Mouse (Mus musculus): ENCODE data around the gene Kcnk13. TPM values are rescaled to one million over a fixed set of nuclear protein-coding genes. Genes with fewer than 3 reads are reported as not detected.

The Kcnk13 gene
- polyA plus RNA-seq, 1 experiment from 2014 or later = 0.45 TPM

GRCm38 (mm10) chr12:99958068-99959060 lies 5.9 kb upstream of the Kcnk13 start:
- no peak overlapping the region for H3K4me2 ChIP-seq (replicated peaks; ENCODE audit: low read depth)
- H3K27ac ChIP-seq (replicated peaks) = no peak overlapping the region
- ATAC-seq (ENCODE audit: low FRiP score, low TSS enrichment) (no peak), DNase-seq (ENCODE audit: low spot score) (peak; percentile 10)
- H3K36me3 ChIP-seq (ENCODE audit: control insufficient read depth, insufficient read depth, low read length) = no peaks in the 10 kb centered on the region
- 66% methylated on average over 9 of the region's 9 CpGs for WGBS
- no peaks in the 10 kb centered on the region for H3K9me3 ChIP-seq (ENCODE audit: control insufficient read depth, low read length)
- H3K27me3 ChIP-seq (ENCODE audit: control insufficient read depth, insufficient read depth, low read length) = peaks cover 7% of the 10 kb centered on the region
- H3K4me1 ChIP-seq (replicated peaks; ENCODE audit: control insufficient read depth, insufficient read depth) = no peaks in the 10 kb centered on the region
- no peak overlapping the region for H3K9ac ChIP-seq (ENCODE audit: low read length)
- no peak for TF ChIP-seq CTCF (IDR thresholded peaks at IDR 0.05; ENCODE audit: low read depth)
- no peak for TF ChIP-seq EP300 (optimal IDR thresholded peaks at IDR 0.05)
- no peak overlapping the region for H3K4me3 ChIP-seq (ENCODE audit: low read depth, low read length)

- Histone ChIP-seq H3K9me3 (ENCODE audit: control insufficient read depth, low read length) (no peaks in the 10 kb centered on the region), H3K9ac (ENCODE audit: low read length) (no peak overlapping the region), H3K4me3 (ENCODE audit: low read depth, low read length) (no peak overlapping the region), H3K4me1 (replicated peaks; ENCODE audit: control insufficient read depth, insufficient read depth) (no peaks in the 10 kb centered on the region), H3K27ac (replicated peaks) (no peak overlapping the region), H3K36me3 (ENCODE audit: control insufficient read depth, insufficient read depth, low read length) (no peaks in the 10 kb centered on the region), H3K4me2 (replicated peaks; ENCODE audit: low read depth) (no peak overlapping the region), H3K27me3 (ENCODE audit: control insufficient read depth, insufficient read depth, low read length) (peaks cover 9% of the 10 kb centered on the region)
- DNase-seq (ENCODE audit: low spot score) (peak; percentile 10), ATAC-seq (ENCODE audit: low FRiP score, low TSS enrichment) (no peak)
- TF ChIP-seq EP300 (optimal IDR thresholded peaks at IDR 0.05) (no peak), CTCF (IDR thresholded peaks at IDR 0.05; ENCODE audit: low read depth) (no peak)
Observed at GRCm38 (mm10) chr12:99959291-99959690, 5.0 kb upstream of the Kcnk13 start.

- Histone ChIP-seq H3K36me3 (ENCODE audit: control insufficient read depth, insufficient read depth, low read length) (no peaks in the 10 kb centered on the region), H3K27me3 (ENCODE audit: control insufficient read depth, insufficient read depth, low read length) (peaks cover 14% of the 10 kb centered on the region), H3K4me1 (replicated peaks; ENCODE audit: control insufficient read depth, insufficient read depth) (peaks cover 6% of the 10 kb centered on the region), H3K9ac (ENCODE audit: low read length) (no peak overlapping the region), H3K27ac (replicated peaks) (no peak overlapping the region), H3K9me3 (ENCODE audit: control insufficient read depth, low read length) (no peaks in the 10 kb centered on the region), H3K4me3 (ENCODE audit: low read depth, low read length) (no peak overlapping the region), H3K4me2 (replicated peaks; ENCODE audit: low read depth) (no peak overlapping the region)
- DNase-seq (ENCODE audit: low spot score) = no peak
- no peak for TF ChIP-seq EP300 (optimal IDR thresholded peaks at IDR 0.05)
- no peak for TF ChIP-seq CTCF (IDR thresholded peaks at IDR 0.05; ENCODE audit: low read depth)
- 37% methylated on average over 10 of the region's 10 CpGs for WGBS
- ATAC-seq (ENCODE audit: low FRiP score, low TSS enrichment) = no peak
Observed at GRCm38 (mm10) chr12:99959930-99960329, 4.4 kb upstream of the Kcnk13 start.

- Histone ChIP-seq H3K4me3 (ENCODE audit: low read depth, low read length) (no peak overlapping the region), H3K36me3 (ENCODE audit: control insufficient read depth, insufficient read depth, low read length) (no peaks in the 10 kb centered on the region), H3K9ac (ENCODE audit: low read length) (no peak overlapping the region), H3K4me2 (replicated peaks; ENCODE audit: low read depth) (no peak overlapping the region), H3K4me1 (replicated peaks; ENCODE audit: control insufficient read depth, insufficient read depth) (peaks cover 6% of the 10 kb centered on the region), H3K27me3 (ENCODE audit: control insufficient read depth, insufficient read depth, low read length) (peaks cover 15% of the 10 kb centered on the region), H3K9me3 (ENCODE audit: control insufficient read depth, low read length) (no peaks in the 10 kb centered on the region), H3K27ac (replicated peaks) (no peak overlapping the region)
- 85% methylated on average over 7 of the region's 7 CpGs for WGBS
- ATAC-seq (ENCODE audit: low FRiP score, low TSS enrichment) (no peak), DNase-seq (ENCODE audit: low spot score) (no peak)
- TF ChIP-seq EP300 (optimal IDR thresholded peaks at IDR 0.05) = no peak
Observed at GRCm38 (mm10) chr12:99960675-99961074, 3.6 kb upstream of the Kcnk13 start.

GRCm38 (mm10) chr12:99965203-99966115 lies 1.2 kb downstream of the Kcnk13 start:
- Histone ChIP-seq H3K27ac (replicated peaks) (no peak overlapping the region), H3K27me3 (ENCODE audit: control insufficient read depth, insufficient read depth, low read length) (peaks cover 32% of the 10 kb centered on the region), H3K9me3 (ENCODE audit: control insufficient read depth, low read length) (no peaks in the 10 kb centered on the region), H3K4me1 (replicated peaks; ENCODE audit: control insufficient read depth, insufficient read depth) (peaks cover 8% of the 10 kb centered on the region), H3K9ac (ENCODE audit: low read length) (0 out of 2 replicates have a peak overlapping the region, but pooled peaks have one; percentile 27), H3K4me3 (ENCODE audit: low read depth, low read length) (peak overlapping the region; percentile 45), H3K36me3 (ENCODE audit: control insufficient read depth, insufficient read depth, low read length) (no peaks in the 10 kb centered on the region), H3K4me2 (replicated peaks; ENCODE audit: low read depth) (peak overlapping the region; percentile 78)
- DNase-seq (ENCODE audit: low spot score) (peak; percentile 56), ATAC-seq (ENCODE audit: low FRiP score, low TSS enrichment) (peak; percentile 45)
- no peak for TF ChIP-seq CTCF (IDR thresholded peaks at IDR 0.05; ENCODE audit: low read depth)
- no peak for TF ChIP-seq EP300 (optimal IDR thresholded peaks at IDR 0.05)
- under 1% methylated on average over 77 of the region's 77 CpGs for WGBS
